Mouse (Mus musculus): ENCODE data around the gene Bri3.

The Bri3 gene

GRCm38 (mm10) chr5:144263082-144263481 lies 18.8 kb downstream of the Bri3 start:
- DNase-seq: no peak

- DNase-seq: no peak
Measured at GRCm38 (mm10) chr5:144263496-144263895, 19.3 kb downstream of the Bri3 start.

- DNase-seq: no peak
Measured at GRCm38 (mm10) chr5:144267535-144268241, 23.5 kb downstream of the Bri3 start.

- DNase-seq: no peak
Measured at GRCm38 (mm10) chr5:144269926-144270325, 25.7 kb downstream of the Bri3 start.

GRCm38 (mm10) chr5:144270420-144270819 lies 26.2 kb downstream of the Bri3 start:
- no peak for DNase-seq

GRCm38 (mm10) chr5:144271118-144271517 lies 26.9 kb downstream of the Bri3 start:
- no peak for DNase-seq

GRCm38 (mm10) chr5:144271772-144272171 lies 27.5 kb downstream of the Bri3 start:
- no peak for DNase-seq

GRCm38 (mm10) chr5:144274904-144275303 lies 30.7 kb downstream of the Bri3 start:
- DNase-seq: no peak

GRCm38 (mm10) chr5:144276898-144277630 lies 32.8 kb downstream of the Bri3 start:
- DNase-seq: no peak

GRCm38 (mm10) chr5:144278374-144278960 lies 34.2 kb downstream of the Bri3 start:
- no peak for DNase-seq

- no peak for DNase-seq
Measured at GRCm38 (mm10) chr5:144279081-144279541, 34.9 kb downstream of the Bri3 start.

- DNase-seq: no peak
Measured at GRCm38 (mm10) chr5:144279926-144280325, 35.7 kb downstream of the Bri3 start.

- no peak for DNase-seq
Measured at GRCm38 (mm10) chr5:144282470-144283260, 38.4 kb downstream of the Bri3 start.

GRCm38 (mm10) chr5:144283551-144284031 lies 39.4 kb downstream of the Bri3 start:
- no peak for DNase-seq

GRCm38 (mm10) chr5:144284599-144284998 lies 40.4 kb downstream of the Bri3 start:
- DNase-seq: no peak

- DNase-seq: no peak
Measured at GRCm38 (mm10) chr5:144286591-144287266, 42.5 kb downstream of the Bri3 start.

- no peak for DNase-seq
Measured at GRCm38 (mm10) chr5:144287267-144287820, 43.1 kb downstream of the Bri3 start.

- no peak for DNase-seq
Measured at GRCm38 (mm10) chr5:144288391-144288790, 44.2 kb downstream of the Bri3 start.

- no peak for DNase-seq
Measured at GRCm38 (mm10) chr5:144289769-144290440, 45.7 kb downstream of the Bri3 start.

GRCm38 (mm10) chr5:144294908-144295307 lies 50.7 kb downstream of the Bri3 start:
- DNase-seq: no peak

GRCm38 (mm10) chr5:144295357-144295756 lies 51.1 kb downstream of the Bri3 start:
- no peak for DNase-seq

All from cerebellum, adult 9-11 months (tissue).